Mouse (Mus musculus) megakaryocyte-erythroid progenitor cell, adult 5 weeks (primary cell): ENCODE data around the gene Dclre1a. TPM values are rescaled to one million over a fixed set of nuclear protein-coding genes. Genes with fewer than 3 reads are reported as not detected.

Source experiments
- polyA plus RNA-seq: library from polyadenylated mRNA; stranded (reverse); fragments of >175 nt; gene quantifications from 2 replicates; pipeline ENCODE4 v1.2.3, GENCODE M21; 2012

The Dclre1a gene
- 1.8 and 2.5 TPM in 2 replicates for polyA plus RNA-seq

GRCm38 (mm10) chr19:56547456-56548229 is at the start of gene Dclre1a:
Gene Dclre1a, minus strand, starts transcription at chr19:56548222.

GRCm38 (mm10) chr19:56548230-56549032 is 409 bp upstream of the Dclre1a start, which contains the start of gene Nhlrc2:
Gene Nhlrc2, plus strand, starts transcription at chr19:56548261.

Other genes with a start within 250 kb of the Dclre1a start
- 0.38 and 0.62 TPM in 2 replicates for gene Nrap, start 158.2 kb downstream of the Dclre1a start, polyA plus RNA-seq
- gene Casp7, start 151.1 kb downstream of the Dclre1a start, polyA plus RNA-seq = 11.0 and 11.1 TPM in 2 replicates
- gene Plekhs1, start 86.6 kb downstream of the Dclre1a start, polyA plus RNA-seq = 0.05 TPM in 1 of 2 replicates, not detected in the other
- gene Nhlrc2, start within 50 bp of the Dclre1a start, polyA plus RNA-seq = 6.7 and 7.6 TPM in 2 replicates
- 0.18 TPM in 2 replicates for gene Adrb1, start 174.0 kb upstream of the Dclre1a start, polyA plus RNA-seq